Mouse (Mus musculus): Measurements from ENCODE around the gene Adh6a. TPM values are rescaled to one million over a fixed set of nuclear protein-coding genes. Genes with fewer than 3 reads are reported as not detected.

Adh6a gene
- 0.11 and 0.13 TPM in 2 replicates for polyA plus RNA-seq (2012; rRNA removed)

- H3K27ac ChIP-seq (ENCODE audit: control insufficient read depth, insufficient read depth, low read length): no peak within 1 kb of the TSS
- DNase-seq: no peak
- WGBS: 91% methylated on average over 5 of the region's 5 CpGs
- no peaks in the 10 kb centered on the region for H3K36me3 ChIP-seq (ENCODE audit: control insufficient read depth, insufficient read depth, low read length)
- H3K4me1 ChIP-seq (replicated peaks; ENCODE audit: control insufficient read depth, insufficient read depth, low read length): no peaks in the 10 kb centered on the region
- H3K4me3 ChIP-seq (ENCODE audit: control insufficient read depth, insufficient read depth, low read length): no peak within 1 kb of the TSS
- TF ChIP-seq CTCF (IDR thresholded peaks at IDR 0.05; ENCODE audit: borderline replicate concordance, control insufficient read depth, extremely low read depth, insufficient read depth, low read length, poor library complexity): no peak
- TF ChIP-seq POLR2A (IDR thresholded peaks at IDR 0.05; ENCODE audit: control insufficient read depth, extremely low read depth, insufficient read depth, low read length, poor library complexity): no peak
- no peaks in the 10 kb centered on the region for H3K27me3 ChIP-seq (ENCODE audit: control insufficient read depth, insufficient read depth, low read length)
Measured at GRCm38 (mm10) chr3:138312965-138313364, at the start of gene Adh6a. Adh6a (plus strand) TSS chr3:138313286.

- H3K27me3 ChIP-seq (ENCODE audit: control insufficient read depth, insufficient read depth, low read length): no peaks in the 10 kb centered on the region
- H3K36me3 ChIP-seq (ENCODE audit: control insufficient read depth, insufficient read depth, low read length): no peaks in the 10 kb centered on the region
- no peak for TF ChIP-seq CTCF (IDR thresholded peaks at IDR 0.05; ENCODE audit: borderline replicate concordance, control insufficient read depth, extremely low read depth, insufficient read depth, low read length, poor library complexity)
- no peak for TF ChIP-seq POLR2A (IDR thresholded peaks at IDR 0.05; ENCODE audit: control insufficient read depth, extremely low read depth, insufficient read depth, low read length, poor library complexity)
- H3K4me3 ChIP-seq (ENCODE audit: control insufficient read depth, insufficient read depth, low read length): no peak overlapping the region
- WGBS: 88% methylated on average over 3 of the region's 3 CpGs
- H3K27ac ChIP-seq (ENCODE audit: control insufficient read depth, insufficient read depth, low read length): no peak overlapping the region
- no peaks in the 10 kb centered on the region for H3K4me1 ChIP-seq (replicated peaks; ENCODE audit: control insufficient read depth, insufficient read depth, low read length)
- no peak for DNase-seq
Measured at GRCm38 (mm10) chr3:138264648-138265047, 48.4 kb upstream of the Adh6a start.

- 69% methylated on average over 1 of the region's 1 CpGs for WGBS
- TF ChIP-seq CTCF (IDR thresholded peaks at IDR 0.05; ENCODE audit: borderline replicate concordance, control insufficient read depth, extremely low read depth, insufficient read depth, low read length, poor library complexity) (no peak), POLR2A (IDR thresholded peaks at IDR 0.05; ENCODE audit: control insufficient read depth, extremely low read depth, insufficient read depth, low read length, poor library complexity) (no peak)
- Histone ChIP-seq H3K4me1 (replicated peaks; ENCODE audit: control insufficient read depth, insufficient read depth, low read length) (no peaks in the 10 kb centered on the region; the same call in 1 of the 2 replicates), H3K27me3 (ENCODE audit: control insufficient read depth, insufficient read depth, low read length) (no peaks in the 10 kb centered on the region), H3K4me3 (ENCODE audit: control insufficient read depth, insufficient read depth, low read length) (no peak overlapping the region), H3K27ac (ENCODE audit: control insufficient read depth, insufficient read depth, low read length) (no peak overlapping the region), H3K36me3 (ENCODE audit: control insufficient read depth, insufficient read depth, low read length) (no peaks in the 10 kb centered on the region)
- no peak for DNase-seq
Measured at GRCm38 (mm10) chr3:138270507-138270906, 42.6 kb upstream of the Adh6a start.

- WGBS: 88% methylated on average over 2 of the region's 2 CpGs
- Histone ChIP-seq H3K4me1 (replicated peaks; ENCODE audit: control insufficient read depth, insufficient read depth, low read length) (no peaks in the 10 kb centered on the region; the same call in 1 of the 2 replicates), H3K27me3 (ENCODE audit: control insufficient read depth, insufficient read depth, low read length) (no peaks in the 10 kb centered on the region), H3K27ac (ENCODE audit: control insufficient read depth, insufficient read depth, low read length) (no peak overlapping the region), H3K4me3 (ENCODE audit: control insufficient read depth, insufficient read depth, low read length) (no peak overlapping the region), H3K36me3 (ENCODE audit: control insufficient read depth, insufficient read depth, low read length) (no peaks in the 10 kb centered on the region)
- DNase-seq: no peak
- TF ChIP-seq CTCF (IDR thresholded peaks at IDR 0.05; ENCODE audit: borderline replicate concordance, control insufficient read depth, extremely low read depth, insufficient read depth, low read length, poor library complexity) (no peak), POLR2A (IDR thresholded peaks at IDR 0.05; ENCODE audit: control insufficient read depth, extremely low read depth, insufficient read depth, low read length, poor library complexity) (no peak)
Measured at GRCm38 (mm10) chr3:138271297-138271696, 41.8 kb upstream of the Adh6a start.

DNA sequence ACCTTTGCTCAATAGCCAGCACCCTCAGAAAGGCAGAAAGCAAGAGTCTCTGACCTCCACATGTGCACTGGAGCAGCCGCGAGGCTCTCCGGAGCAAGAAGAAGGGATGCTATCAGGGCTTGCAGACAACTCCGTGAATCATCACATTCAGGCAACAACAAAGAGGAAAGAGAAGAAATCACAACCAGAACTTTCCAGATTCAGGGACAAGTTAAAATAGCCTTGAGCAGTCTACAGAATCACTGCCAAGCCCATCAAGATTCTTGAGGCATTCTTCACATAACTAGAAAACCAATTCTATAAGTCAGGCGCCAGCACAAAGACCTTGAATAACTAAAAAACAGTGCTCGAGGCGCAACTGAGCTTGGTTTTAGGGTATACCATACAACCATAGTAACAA lies 40.0 kb upstream of the Adh6a start:
- Histone ChIP-seq H3K27ac (ENCODE audit: control insufficient read depth, insufficient read depth, low read length) (no peak overlapping the region), H3K36me3 (ENCODE audit: control insufficient read depth, insufficient read depth, low read length) (no peaks in the 10 kb centered on the region), H3K27me3 (ENCODE audit: control insufficient read depth, insufficient read depth, low read length) (no peaks in the 10 kb centered on the region), H3K4me1 (replicated peaks; ENCODE audit: control insufficient read depth, insufficient read depth, low read length) (no peaks in the 10 kb centered on the region; the same call in 1 of the 2 replicates), H3K4me3 (ENCODE audit: control insufficient read depth, insufficient read depth, low read length) (no peak overlapping the region)
- no peak for DNase-seq
- 95% methylated on average over 7 of the region's 7 CpGs for WGBS
- TF ChIP-seq POLR2A (IDR thresholded peaks at IDR 0.05; ENCODE audit: control insufficient read depth, extremely low read depth, insufficient read depth, low read length, poor library complexity): no peak
- no peak for TF ChIP-seq CTCF (IDR thresholded peaks at IDR 0.05; ENCODE audit: borderline replicate concordance, control insufficient read depth, extremely low read depth, insufficient read depth, low read length, poor library complexity)

DNA sequence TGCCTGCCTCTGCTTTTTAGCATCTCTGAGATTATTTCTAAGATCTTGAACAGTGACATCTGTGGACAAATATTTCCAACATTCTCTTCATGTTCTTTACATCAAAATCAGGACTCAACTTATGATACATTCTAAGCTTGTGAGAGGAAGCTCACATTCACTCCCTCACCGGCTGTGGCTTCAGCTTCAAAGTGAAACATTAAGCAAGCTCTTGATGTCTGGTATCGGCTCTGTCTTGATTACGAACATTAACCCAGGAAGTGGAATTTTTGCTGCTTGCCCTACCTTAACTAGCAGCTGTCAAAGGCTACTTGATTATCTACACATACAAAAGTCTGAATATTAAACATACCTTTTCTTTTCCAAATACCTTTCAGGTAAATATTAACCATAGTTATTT lies 38.0 kb upstream of the Adh6a start:
- no peak for DNase-seq
- no peak for TF ChIP-seq CTCF (IDR thresholded peaks at IDR 0.05; ENCODE audit: borderline replicate concordance, control insufficient read depth, extremely low read depth, insufficient read depth, low read length, poor library complexity)
- no peak for TF ChIP-seq POLR2A (IDR thresholded peaks at IDR 0.05; ENCODE audit: control insufficient read depth, extremely low read depth, insufficient read depth, low read length, poor library complexity)
- 24% methylated on average over 3 of the region's 3 CpGs for WGBS
- Histone ChIP-seq H3K27me3 (ENCODE audit: control insufficient read depth, insufficient read depth, low read length) (no peaks in the 10 kb centered on the region), H3K4me3 (ENCODE audit: control insufficient read depth, insufficient read depth, low read length) (no peak overlapping the region), H3K27ac (ENCODE audit: control insufficient read depth, insufficient read depth, low read length) (no peak overlapping the region; the same call in 1 of the 2 replicates), H3K4me1 (replicated peaks; ENCODE audit: control insufficient read depth, insufficient read depth, low read length) (no peaks in the 10 kb centered on the region; the same call in 1 of the 2 replicates), H3K36me3 (ENCODE audit: control insufficient read depth, insufficient read depth, low read length) (no peaks in the 10 kb centered on the region)

- Histone ChIP-seq H3K36me3 (ENCODE audit: control insufficient read depth, insufficient read depth, low read length) (no peaks in the 10 kb centered on the region), H3K4me3 (ENCODE audit: control insufficient read depth, insufficient read depth, low read length) (no peak overlapping the region), H3K4me1 (replicated peaks; ENCODE audit: control insufficient read depth, insufficient read depth, low read length) (no peaks in the 10 kb centered on the region), H3K27ac (ENCODE audit: control insufficient read depth, insufficient read depth, low read length) (no peak overlapping the region), H3K27me3 (ENCODE audit: control insufficient read depth, insufficient read depth, low read length) (no peaks in the 10 kb centered on the region)
- TF ChIP-seq CTCF (IDR thresholded peaks at IDR 0.05; ENCODE audit: borderline replicate concordance, control insufficient read depth, extremely low read depth, insufficient read depth, low read length, poor library complexity) (no peak), POLR2A (IDR thresholded peaks at IDR 0.05; ENCODE audit: control insufficient read depth, extremely low read depth, insufficient read depth, low read length, poor library complexity) (no peak)
- 95% methylated on average over 9 of the region's 9 CpGs for WGBS
- no peak for DNase-seq
Measured at GRCm38 (mm10) chr3:138282556-138282955, 30.5 kb upstream of the Adh6a start.
